In genomic region chr14:118161751-118162150, GRCm38 (mm10) we compare ENCODE assay signal across 23 mouse cellular contexts.
"Had no signal": no experiment of that assay in that cellular context is flagged by ENCODE, and none has a peak within 500 bp of the region (broad histone marks: within the 10 kb centered on the region; RNA-seq: fewer than 3 reads in every experiment).

No protein-coding gene starts in this region.

- ATAC-seq: hindbrain, postnatal 0 days had no signal

- H3K9ac ChIP-seq: hindbrain, embryonic 13.5 days; hindbrain, embryonic 15.5 days; kidney, embryonic 15.5 days; limb, embryonic 12.5 days; liver, embryonic 13.5 days; liver, embryonic 15.5 days had no signal

- H3K9me3 ChIP-seq: heart, embryonic 10.5 days; heart, embryonic 12.5 days; hindbrain, embryonic 13.5 days; hindbrain, embryonic 15.5 days; kidney, embryonic 15.5 days; limb, embryonic 10.5 days; limb, embryonic 12.5 days; liver, embryonic 13.5 days; liver, embryonic 15.5 days had no signal

- H3K4me2 ChIP-seq: hindbrain, embryonic 13.5 days; hindbrain, embryonic 15.5 days; kidney, embryonic 15.5 days; limb, embryonic 12.5 days; liver, embryonic 11.5 days; liver, embryonic 13.5 days; liver, embryonic 15.5 days had no signal

- H3K4me3 ChIP-seq: heart, embryonic 10.5 days; heart, embryonic 12.5 days; hindbrain, embryonic 13.5 days; hindbrain, embryonic 15.5 days; kidney, embryonic 15.5 days; left cerebral cortex, adult 2 months; limb, embryonic 10.5 days; limb, embryonic 12.5 days; liver, embryonic 13.5 days; liver, embryonic 15.5 days had no signal

- H3K27me3 ChIP-seq: hindbrain, embryonic 13.5 days; hindbrain, embryonic 15.5 days; kidney, embryonic 15.5 days; limb, embryonic 12.5 days; liver, embryonic 13.5 days; liver, embryonic 15.5 days had no signal

- DNase-seq: gastrocnemius, postnatal 10 days; gastrocnemius, postnatal 25 days; heart, postnatal 36 days; kidney, adult 11 months; kidney, adult 2 months; kidney, adult 9 months; kidney, postnatal 14 days; kidney, postnatal 36 days; layer of hippocampus, adult 9-11 months; liver; liver, embryonic 13.5 days had no signal

- H3K4me1 ChIP-seq: hindbrain, embryonic 13.5 days; hindbrain, embryonic 15.5 days; kidney, embryonic 15.5 days; limb, embryonic 10.5 days; limb, embryonic 12.5 days; liver, embryonic 13.5 days; liver, embryonic 15.5 days had no signal

- H3K27ac ChIP-seq: hindbrain, embryonic 13.5 days; hindbrain, embryonic 15.5 days; hindbrain, postnatal 0 days; kidney, embryonic 15.5 days; kidney, postnatal 0 days; left cerebral cortex, adult 2 months; limb, embryonic 10.5 days; limb, embryonic 12.5 days; liver, embryonic 13.5 days; liver, embryonic 15.5 days had no signal
